Mouse (Mus musculus) heart, adult 2 months (tissue): ENCODE results near the gene Lypla2.

Experiments used
- EP300 ChIP-seq: fragments of 200-500 bp; IDR thresholded peaks from 2 replicates; pipeline ENCODE4 v1.6.1; 2011; ENCODE audit warnings: low read depth, low read length, control low read depth; ENCODE audit not compliant: insufficient read depth
- POLR2A ChIP-seq: fragments of 200-500 bp; IDR thresholded peaks from 2 replicates; pipeline ENCODE4 v1.6.1; 2011; ENCODE audit warnings: mild to moderate bottlenecking, low read depth, low read length, control low read depth; ENCODE audit not compliant: insufficient read depth

- TF ChIP-seq POLR2A = no peak
- peak; percentile 69; the same call in 1 of the 2 replicates for TF ChIP-seq EP300
These were observed 18.2 kb downstream of the Lypla2 start for GRCm38 (mm10) chr4:135954241-135954640.
